Mouse (Mus musculus) liver, embryonic 14.5 days (tissue): Measurements from ENCODE around the gene Krtap4-6. TPM values are rescaled to one million over a fixed set of nuclear protein-coding genes. Genes with fewer than 3 reads are reported as not detected.

Source experiments
- ATAC-seq: fragments of 200-750 bp; cut with Nextera tagmentation; 2 replicates; pipeline ENCODE4 v1.8.0; 2017; ENCODE audit warnings: moderate number of reproducible peaks, mild to moderate bottlenecking, moderate library complexity; ENCODE audit not compliant: insufficient read depth
- DNase-seq, 3 experiments: peaks; one replicate each; pipeline ENCODE4 v3.0.0-alpha.2; 2012 to 2013; ENCODE audit warnings: low read depth in 3 of 3, low spot score in 3 of 3
- H3K27ac ChIP-seq: fragments of 300-500 bp; sonication (generic); 2 replicates; pipeline ENCODE4 v1.5.1; 2014; ENCODE audit warnings: moderate library complexity, mild to moderate bottlenecking, control low read depth, inconsistent platforms
- H3K27me3 ChIP-seq: fragments of 300-500 bp; sonication (generic); 2 replicates; pipeline ENCODE4 v1.6.1; 2014; ENCODE audit warnings: mild to moderate bottlenecking, low read length, moderate library complexity; ENCODE audit not compliant: control insufficient read depth, insufficient read depth
- H3K36me3 ChIP-seq: fragments of 300-500 bp; sonication (generic); replicated peaks from 2 replicates; pipeline ENCODE4 v1.6.1; 2014; ENCODE audit warnings: low read depth; ENCODE audit not compliant: control insufficient read depth, insufficient read depth
- H3K4me1 ChIP-seq, 2 experiments: fragments of 200-500 bp in 1 of 2; fragments of 300-500 bp in 1 of 2; sonication (generic) in 1 of 2; replicated peaks; 2 replicates each; pipeline ENCODE4 v1.6.1; 2012 to 2014; ENCODE audit warnings: antibody characterized with exemption in 1 of 2, inconsistent platforms in 1 of 2, low read length in 1 of 2; ENCODE audit not compliant: control insufficient read depth in 2 of 2, insufficient read depth in 2 of 2
- H3K4me2 ChIP-seq: fragments of 300-500 bp; sonication (generic); 2 replicates; pipeline ENCODE4 v1.6.1; 2014; ENCODE audit warnings: low read depth, mild to moderate bottlenecking, control low read depth, moderate library complexity
- H3K4me3 ChIP-seq, 2 experiments: fragments of 200-500 bp in 1 of 2; fragments of 300-500 bp in 1 of 2; sonication (generic) in 1 of 2; 2 replicates each; pipeline ENCODE4 v1.5.1; 2012 to 2014; ENCODE audit warnings: low read depth in 2 of 2, low read length in 2 of 2, mild to moderate bottlenecking in 2 of 2, control low read depth in 1 of 2, inconsistent platforms in 1 of 2, moderate library complexity in 1 of 2; ENCODE audit not compliant: insufficient read depth in 1 of 2
- H3K9ac ChIP-seq: fragments of 300-500 bp; sonication (generic); replicated peaks from 2 replicates; pipeline ENCODE4 v1.6.1; 2014; ENCODE audit warnings: mild to moderate bottlenecking, control low read depth, moderate library complexity
- H3K9me3 ChIP-seq: fragments of 300-500 bp; sonication (generic); 2 replicates; pipeline ENCODE4 v1.6.1; 2016; ENCODE audit warnings: low read length, mixed read lengths; ENCODE audit not compliant: control insufficient read depth
- CTCF ChIP-seq: IDR thresholded peaks from 2 replicates; pipeline ENCODE4 v1.5.1; 2016; ENCODE audit warnings: antibody characterized with exemption, low read depth, control low read depth
- EP300 ChIP-seq: IDR thresholded peaks from 2 replicates; pipeline ENCODE4 v1.6.1; 2016; ENCODE audit warnings: antibody characterized with exemption, low read depth
- WGBS: fragments of 180-500 bp; shearing (Covaris S2); extraction: QIAGEN DNeasy Blood & Tissue Kit; methylation state at CpG from one replicate; pipeline ENCODE4 v1.1.7; 2014; ENCODE audit not compliant: insufficient replicate concordance; 5-methylcytosine and 5-hydroxymethylcytosine counted together
- polyA plus RNA-seq, 2 experiments: library from polyadenylated mRNA; depleted of rRNA in 1 of 2; stranded (reverse) in 1 of 2; unstranded in 1 of 2; fragments of >200 nt; fragmentation: Nextera tagmentation in 1 of 2; extraction: Ambion mirVana in 1 of 2; gene quantifications; 2 replicates each; pipeline versions ENCODE4 v1.2.1 to v1.2.3; 2012 to 2014

Gene Krtap4-6
- polyA plus RNA-seq, 2 experiments = not detected

- no peaks in the 10 kb centered on the region for H3K36me3 ChIP-seq
- WGBS = 27% methylated on average over 2 of the region's 2 CpGs
- DNase-seq (no peak), ATAC-seq (no peak)
- H3K4me2 ChIP-seq = no peak overlapping the region
- H3K27me3 ChIP-seq = no peaks in the 10 kb centered on the region
- H3K4me3 ChIP-seq = no peak overlapping the region
- H3K9ac ChIP-seq = no peak overlapping the region
- no peaks in the 10 kb centered on the region for H3K4me1 ChIP-seq
- TF ChIP-seq CTCF (no peak), EP300 (no peak)
- H3K27ac ChIP-seq = no peak overlapping the region
- H3K9me3 ChIP-seq = no peaks in the 10 kb centered on the region
Observed at GRCm38 (mm10) chr11:99633293-99633692, 32.5 kb downstream of the Krtap4-6 start.

GRCm38 (mm10) chr11:99630890-99631289, 34.9 kb downstream of the Krtap4-6 start:
- Histone ChIP-seq H3K9me3 (no peaks in the 10 kb centered on the region), H3K4me3 (no peak overlapping the region), H3K27ac (no peak overlapping the region), H3K9ac (no peak overlapping the region), H3K4me1 (no peaks in the 10 kb centered on the region), H3K27me3 (no peaks in the 10 kb centered on the region), H3K4me2 (no peak overlapping the region), H3K36me3 (no peaks in the 10 kb centered on the region)
- ATAC-seq (no peak), DNase-seq (no peak)
- 51% methylated on average over 3 of the region's 3 CpGs for WGBS
- no peak for TF ChIP-seq EP300
- no peak for TF ChIP-seq CTCF

- H3K27me3 ChIP-seq = no peaks in the 10 kb centered on the region
- H3K27ac ChIP-seq = no peak within 1 kb of the TSS
- no peaks in the 10 kb centered on the region for H3K36me3 ChIP-seq
- DNase-seq (no peak), ATAC-seq (no peak)
- 49% methylated on average over 4 of the region's 4 CpGs for WGBS
- no peak within 1 kb of the TSS for H3K4me2 ChIP-seq
- no peaks in the 10 kb centered on the region for H3K4me1 ChIP-seq
- no peaks in the 10 kb centered on the region for H3K9me3 ChIP-seq
- no peak within 1 kb of the TSS for H3K4me3 ChIP-seq
- TF ChIP-seq EP300 (no peak), CTCF (no peak)
- no peak within 1 kb of the TSS for H3K9ac ChIP-seq
Observed at GRCm38 (mm10) chr11:99628138-99628537, 37.6 kb downstream of the Krtap4-6 start, which contains the start of gene Krtap4-1. Krtap4-1 (minus strand) TSS chr11:99628238.

DNA sequence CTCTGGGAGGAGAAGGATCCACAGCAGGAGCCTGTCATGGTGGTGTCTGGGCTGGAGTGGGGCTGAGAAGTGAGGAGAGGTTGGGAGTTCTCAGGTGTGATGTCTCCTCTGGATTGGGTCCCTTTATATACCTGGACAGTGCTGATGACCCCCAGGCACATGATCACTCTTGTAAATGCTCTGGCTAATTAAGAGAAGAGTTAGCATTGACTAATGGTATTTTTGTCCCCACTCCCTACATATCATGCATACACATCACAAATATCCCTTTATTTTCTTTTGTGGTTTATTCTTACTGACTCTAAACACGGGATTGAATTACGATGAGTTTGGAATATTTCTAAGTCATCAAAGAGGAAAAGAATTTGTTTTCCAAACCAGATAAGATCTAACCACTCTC, 45.4 kb downstream of the Krtap4-6 start, which contains the start of gene Gm11562:
Gene Gm11562, minus strand, starts transcription at position 101 of the 400 bp plus-strand sequence.
- Histone ChIP-seq H3K9ac (no peak within 1 kb of the TSS), H3K27ac (no peak within 1 kb of the TSS), H3K4me3 (no peak within 1 kb of the TSS), H3K9me3 (no peaks in the 10 kb centered on the region), H3K27me3 (no peaks in the 10 kb centered on the region), H3K36me3 (no peaks in the 10 kb centered on the region), H3K4me1 (no peaks in the 10 kb centered on the region), H3K4me2 (no peak within 1 kb of the TSS)
- no peak for TF ChIP-seq CTCF
- TF ChIP-seq EP300 = no peak
- 58% methylated on average over 2 of the region's 2 CpGs for WGBS
- ATAC-seq (no peak), DNase-seq (no peak)

Other genes starting within 250 kb of the Krtap4-6 start
Only the 30 nearest of the 40 such genes appear.
- not detected in 2 replicates for gene Krt39, start 144.6 kb downstream of the Krtap4-6 start, polyA plus RNA-seq (2012; rRNA removed)
- not detected in 2 replicates for gene Krt39, start 144.6 kb downstream of the Krtap4-6 start, polyA plus RNA-seq (2014; fragmentation: Nextera tagmentation; extraction: Ambion mirVana)
- gene Krt40, start 122.8 kb downstream of the Krtap4-6 start, polyA plus RNA-seq (2012; rRNA removed) = not detected in 2 replicates
- gene Krt40, start 122.8 kb downstream of the Krtap4-6 start, polyA plus RNA-seq (2014; fragmentation: Nextera tagmentation; extraction: Ambion mirVana) = not detected in 2 replicates
- gene Krtap3-3, start 115.1 kb downstream of the Krtap4-6 start, polyA plus RNA-seq (2012; rRNA removed) = not detected in 2 replicates
- not detected in 2 replicates for gene Krtap3-3, start 115.1 kb downstream of the Krtap4-6 start, polyA plus RNA-seq (2014; fragmentation: Nextera tagmentation; extraction: Ambion mirVana)
- gene Krtap3-2, start 109.1 kb downstream of the Krtap4-6 start, polyA plus RNA-seq (2012; rRNA removed) = not detected in 2 replicates
- gene Krtap3-2, start 109.1 kb downstream of the Krtap4-6 start, polyA plus RNA-seq (2014; fragmentation: Nextera tagmentation; extraction: Ambion mirVana) = not detected in 2 replicates
- gene Gm11939, start 106.5 kb downstream of the Krtap4-6 start, polyA plus RNA-seq (2012; rRNA removed) = not detected in 2 replicates
- gene Gm11939, start 106.5 kb downstream of the Krtap4-6 start, polyA plus RNA-seq (2014; fragmentation: Nextera tagmentation; extraction: Ambion mirVana) = not detected in 2 replicates
- gene Krtap3-1, start 99.3 kb downstream of the Krtap4-6 start, polyA plus RNA-seq (2012; rRNA removed) = not detected in 2 replicates
- gene Krtap3-1, start 99.3 kb downstream of the Krtap4-6 start, polyA plus RNA-seq (2014; fragmentation: Nextera tagmentation; extraction: Ambion mirVana) = not detected in 2 replicates
- gene Krtap1-5, start 84.9 kb downstream of the Krtap4-6 start, polyA plus RNA-seq (2012; rRNA removed) = not detected in 2 replicates
- gene Krtap1-5, start 84.9 kb downstream of the Krtap4-6 start, polyA plus RNA-seq (2014; fragmentation: Nextera tagmentation; extraction: Ambion mirVana) = not detected in 2 replicates
- not detected in 2 replicates for gene Krtap1-4, start 82.3 kb downstream of the Krtap4-6 start, polyA plus RNA-seq (2012; rRNA removed)
- not detected in 2 replicates for gene Krtap1-4, start 82.3 kb downstream of the Krtap4-6 start, polyA plus RNA-seq (2014; fragmentation: Nextera tagmentation; extraction: Ambion mirVana)
- not detected in 2 replicates for gene Krtap1-3, start 74.6 kb downstream of the Krtap4-6 start, polyA plus RNA-seq (2012; rRNA removed)
- gene Krtap1-3, start 74.6 kb downstream of the Krtap4-6 start, polyA plus RNA-seq (2014; fragmentation: Nextera tagmentation; extraction: Ambion mirVana) = not detected in 2 replicates
- gene Krtap9-3, start 67.9 kb downstream of the Krtap4-6 start, polyA plus RNA-seq (2012; rRNA removed) = not detected in 2 replicates
- gene Krtap9-3, start 67.9 kb downstream of the Krtap4-6 start, polyA plus RNA-seq (2014; fragmentation: Nextera tagmentation; extraction: Ambion mirVana) = not detected in 2 replicates
- gene Gm11938, start 62.7 kb downstream of the Krtap4-6 start, polyA plus RNA-seq (2012; rRNA removed) = not detected in 2 replicates
- gene Gm11938, start 62.7 kb downstream of the Krtap4-6 start, polyA plus RNA-seq (2014; fragmentation: Nextera tagmentation; extraction: Ambion mirVana) = not detected in 2 replicates
- gene Gm11937, start 55.8 kb downstream of the Krtap4-6 start, polyA plus RNA-seq (2012; rRNA removed) = not detected in 2 replicates
- not detected in 2 replicates for gene Gm11937, start 55.8 kb downstream of the Krtap4-6 start, polyA plus RNA-seq (2014; fragmentation: Nextera tagmentation; extraction: Ambion mirVana)
- not detected in 2 replicates for gene Krtap2-4, start 51.1 kb downstream of the Krtap4-6 start, polyA plus RNA-seq (2012; rRNA removed)
- not detected in 2 replicates for gene Krtap2-4, start 51.1 kb downstream of the Krtap4-6 start, polyA plus RNA-seq (2014; fragmentation: Nextera tagmentation; extraction: Ambion mirVana)
- not detected in 2 replicates for gene Gm11562, start 45.5 kb downstream of the Krtap4-6 start, polyA plus RNA-seq (2012; rRNA removed)
- gene Gm11562, start 45.5 kb downstream of the Krtap4-6 start, polyA plus RNA-seq (2014; fragmentation: Nextera tagmentation; extraction: Ambion mirVana) = not detected in 2 replicates
- not detected in 2 replicates for gene Krtap4-1, start 37.7 kb downstream of the Krtap4-6 start, polyA plus RNA-seq (2012; rRNA removed)
- not detected in 2 replicates for gene Krtap4-1, start 37.7 kb downstream of the Krtap4-6 start, polyA plus RNA-seq (2014; fragmentation: Nextera tagmentation; extraction: Ambion mirVana)
- not detected in 2 replicates for gene Krtap4-2, start 30.9 kb downstream of the Krtap4-6 start, polyA plus RNA-seq (2012; rRNA removed)
- gene Krtap4-2, start 30.9 kb downstream of the Krtap4-6 start, polyA plus RNA-seq (2014; fragmentation: Nextera tagmentation; extraction: Ambion mirVana) = not detected in 2 replicates
- not detected in 2 replicates for gene Krtap4-7, start 21.9 kb downstream of the Krtap4-6 start, polyA plus RNA-seq (2012; rRNA removed)
- not detected in 2 replicates for gene Krtap4-7, start 21.9 kb downstream of the Krtap4-6 start, polyA plus RNA-seq (2014; fragmentation: Nextera tagmentation; extraction: Ambion mirVana)
- not detected in 2 replicates for gene Gm11555, start 15.7 kb downstream of the Krtap4-6 start, polyA plus RNA-seq (2012; rRNA removed)
- gene Gm11555, start 15.7 kb downstream of the Krtap4-6 start, polyA plus RNA-seq (2014; fragmentation: Nextera tagmentation; extraction: Ambion mirVana) = not detected in 2 replicates
- gene Gm11563, start 7.0 kb downstream of the Krtap4-6 start, polyA plus RNA-seq (2012; rRNA removed) = not detected in 2 replicates
- gene Gm11563, start 7.0 kb downstream of the Krtap4-6 start, polyA plus RNA-seq (2014; fragmentation: Nextera tagmentation; extraction: Ambion mirVana) = not detected in 2 replicates
- not detected in 2 replicates for gene Gm14190, start 24.8 kb upstream of the Krtap4-6 start, polyA plus RNA-seq (2012; rRNA removed)
- not detected in 2 replicates for gene Gm14190, start 24.8 kb upstream of the Krtap4-6 start, polyA plus RNA-seq (2014; fragmentation: Nextera tagmentation; extraction: Ambion mirVana)
- gene Gm14180, start 68.3 kb upstream of the Krtap4-6 start, polyA plus RNA-seq (2012; rRNA removed) = not detected in 2 replicates
- not detected in 2 replicates for gene Gm14180, start 68.3 kb upstream of the Krtap4-6 start, polyA plus RNA-seq (2014; fragmentation: Nextera tagmentation; extraction: Ambion mirVana)
- gene Gm11595, start 107.0 kb upstream of the Krtap4-6 start, polyA plus RNA-seq (2012; rRNA removed) = not detected in 2 replicates
- not detected in 2 replicates for gene Gm11595, start 107.0 kb upstream of the Krtap4-6 start, polyA plus RNA-seq (2014; fragmentation: Nextera tagmentation; extraction: Ambion mirVana)
- gene Krtap4-8, start 114.7 kb upstream of the Krtap4-6 start, polyA plus RNA-seq (2012; rRNA removed) = not detected in 2 replicates
- not detected in 2 replicates for gene Krtap4-8, start 114.7 kb upstream of the Krtap4-6 start, polyA plus RNA-seq (2014; fragmentation: Nextera tagmentation; extraction: Ambion mirVana)
- gene Krtap4-9, start 119.2 kb upstream of the Krtap4-6 start, polyA plus RNA-seq (2012; rRNA removed) = not detected in 2 replicates
- not detected in 2 replicates for gene Krtap4-9, start 119.2 kb upstream of the Krtap4-6 start, polyA plus RNA-seq (2014; fragmentation: Nextera tagmentation; extraction: Ambion mirVana)
- not detected in 2 replicates for gene Gm11596, start 127.5 kb upstream of the Krtap4-6 start, polyA plus RNA-seq (2012; rRNA removed)
- not detected in 2 replicates for gene Gm11596, start 127.5 kb upstream of the Krtap4-6 start, polyA plus RNA-seq (2014; fragmentation: Nextera tagmentation; extraction: Ambion mirVana)
- not detected in 2 replicates for gene Gm11569, start 133.0 kb upstream of the Krtap4-6 start, polyA plus RNA-seq (2012; rRNA removed)
- not detected in 2 replicates for gene Gm11569, start 133.0 kb upstream of the Krtap4-6 start, polyA plus RNA-seq (2014; fragmentation: Nextera tagmentation; extraction: Ambion mirVana)
- gene Gm11554, start 138.5 kb upstream of the Krtap4-6 start, polyA plus RNA-seq (2012; rRNA removed) = not detected in 2 replicates
- not detected in 2 replicates for gene Gm11554, start 138.5 kb upstream of the Krtap4-6 start, polyA plus RNA-seq (2014; fragmentation: Nextera tagmentation; extraction: Ambion mirVana)
- gene Krtap4-13, start 143.9 kb upstream of the Krtap4-6 start, polyA plus RNA-seq (2012; rRNA removed) = not detected in 2 replicates
- not detected in 2 replicates for gene Krtap4-13, start 143.9 kb upstream of the Krtap4-6 start, polyA plus RNA-seq (2014; fragmentation: Nextera tagmentation; extraction: Ambion mirVana)
- not detected in 2 replicates for gene Gm11564, start 149.7 kb upstream of the Krtap4-6 start, polyA plus RNA-seq (2012; rRNA removed)
- not detected in 2 replicates for gene Gm11564, start 149.7 kb upstream of the Krtap4-6 start, polyA plus RNA-seq (2014; fragmentation: Nextera tagmentation; extraction: Ambion mirVana)
- not detected in 2 replicates for gene 2300003K06Rik, start 172.1 kb upstream of the Krtap4-6 start, polyA plus RNA-seq (2012; rRNA removed)
- not detected in 2 replicates for gene 2300003K06Rik, start 172.1 kb upstream of the Krtap4-6 start, polyA plus RNA-seq (2014; fragmentation: Nextera tagmentation; extraction: Ambion mirVana)